Mouse (Mus musculus) liver, postnatal 0 days (tissue): ENCODE measurements around the gene Aox4. TPM values are rescaled to one million over a fixed set of nuclear protein-coding genes. Genes with fewer than 3 reads are reported as not detected.

Experiments
- ATAC-seq: fragments of 200-750 bp; cut with Nextera tagmentation; 2 replicates; pipeline ENCODE4 v1.8.0; 2017; ENCODE audit warnings: mild to moderate bottlenecking, moderate library complexity
- DNase-seq: peaks from one replicate; pipeline ENCODE4 v3.0.0-alpha.2; 2016
- H3K27ac ChIP-seq: fragments of 300-500 bp; sonication (generic); 2 replicates; pipeline ENCODE4 v1.5.1; 2014; ENCODE audit warnings: antibody characterized with exemption, moderate library complexity, mild to moderate bottlenecking, low read depth
- H3K27me3 ChIP-seq: fragments of 300-500 bp; sonication (generic); 2 replicates; pipeline ENCODE4 v1.6.1; 2014; ENCODE audit warnings: low read length, control low read depth, mixed read lengths; ENCODE audit not compliant: insufficient read depth
- H3K36me3 ChIP-seq: fragments of 300-500 bp; sonication (generic); replicated peaks from 2 replicates; pipeline ENCODE4 v1.6.1; 2014; ENCODE audit warnings: mild to moderate bottlenecking, control low read depth, low read length, moderate library complexity, mixed read lengths; ENCODE audit not compliant: insufficient read depth
- H3K4me1 ChIP-seq: fragments of 300-500 bp; sonication (generic); 2 replicates; pipeline ENCODE4 v1.6.1; 2014; ENCODE audit warnings: antibody characterized with exemption, mild to moderate bottlenecking, control low read depth; ENCODE audit not compliant: insufficient read depth
- H3K4me2 ChIP-seq: fragments of 300-500 bp; sonication (generic); 2 replicates; pipeline ENCODE4 v1.6.1; 2014; ENCODE audit warnings: low read depth, mild to moderate bottlenecking, low read length, moderate library complexity, mixed read lengths
- H3K4me3 ChIP-seq: fragments of 300-500 bp; sonication (generic); 2 replicates; pipeline ENCODE4 v1.5.1; 2014; ENCODE audit warnings: low read depth, low read length
- H3K9ac ChIP-seq: fragments of 300-500 bp; sonication (generic); replicated peaks from 2 replicates; pipeline ENCODE4 v1.6.1; 2014; ENCODE audit warnings: mild to moderate bottlenecking, moderate library complexity
- H3K9me3 ChIP-seq: fragments of 300-500 bp; sonication (generic); 2 replicates; pipeline ENCODE4 v1.6.1; 2016; ENCODE audit warnings: mild to moderate bottlenecking, control low read depth, low read length, mixed read lengths
- CTCF ChIP-seq: sonication (generic); IDR thresholded peaks from 2 replicates; pipeline ENCODE4 v1.5.1; 2016; ENCODE audit warnings: antibody characterized with exemption, low read depth
- EP300 ChIP-seq: IDR thresholded peaks from 2 replicates; pipeline ENCODE4 v1.6.1; 2016; ENCODE audit warnings: antibody characterized with exemption, low read depth, mild to moderate bottlenecking
- WGBS: fragments of 180-500 bp; shearing (Covaris S2); extraction: QIAGEN DNeasy Blood & Tissue Kit; methylation state at CpG from one replicate; pipeline ENCODE4 v1.1.7; 2014; ENCODE audit not compliant: insufficient replicate concordance; 5-methylcytosine and 5-hydroxymethylcytosine counted together
- polyA plus RNA-seq: library from polyadenylated mRNA; unstranded; fragments of >200 nt; fragmentation: Nextera tagmentation; extraction: Ambion mirVana; gene quantifications from 2 replicates; pipeline ENCODE4 v1.2.1, GENCODE M21; 2015

Aox4 gene
- not detected in 2 replicates for polyA plus RNA-seq

- Histone ChIP-seq H3K9ac (no peak within 1 kb of the TSS), H3K4me1 (0 out of 2 replicates have a peak, but pooled peaks cover 3% of the 10 kb centered on the region), H3K27me3 (no peaks in the 10 kb centered on the region), H3K4me3 (no peak within 1 kb of the TSS), H3K27ac (no peak within 1 kb of the TSS), H3K4me2 (no peak within 1 kb of the TSS), H3K36me3 (no peaks in the 10 kb centered on the region), H3K9me3 (no peaks in the 10 kb centered on the region)
- no peak for TF ChIP-seq CTCF
- no peak for TF ChIP-seq EP300
- no peak for DNase-seq
- ATAC-seq = no peak
- WGBS = 59% methylated on average over 17 of the region's 17 CpGs
These were observed at the start of gene Aox4 for GRCm38 (mm10) chr1:58210203-58210602. Gene Aox4 (plus strand): TSS chr1:58210397.

DNA sequence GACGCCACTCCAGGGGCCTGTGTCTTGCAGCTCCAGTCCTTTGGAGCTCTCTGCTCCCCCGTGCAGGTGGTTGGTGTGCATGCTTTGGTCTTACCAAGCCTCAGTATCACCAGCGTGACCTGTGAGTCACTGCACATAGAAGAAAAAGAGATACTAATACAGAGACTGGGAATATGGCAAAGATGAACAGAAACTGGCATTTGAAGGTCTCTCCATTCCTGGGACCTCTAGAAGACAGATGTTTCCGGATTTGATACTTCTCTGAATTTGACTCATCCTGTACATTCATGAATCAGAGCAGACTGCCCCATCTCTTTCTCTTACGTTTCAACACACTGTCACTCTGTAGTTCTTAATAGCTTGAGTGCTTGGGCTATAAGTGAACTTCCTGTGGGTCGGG, 40.3 kb upstream of the Aox4 start:
- Histone ChIP-seq H3K4me2 (no peak overlapping the region), H3K9me3 (no peaks in the 10 kb centered on the region), H3K36me3 (peaks cover 2% of the 10 kb centered on the region), H3K4me3 (no peak overlapping the region), H3K27me3 (no peaks in the 10 kb centered on the region), H3K4me1 (no peaks in the 10 kb centered on the region), H3K9ac (no peak overlapping the region), H3K27ac (no peak overlapping the region)
- 68% methylated on average over 6 of the region's 6 CpGs for WGBS
- no peak for ATAC-seq
- TF ChIP-seq CTCF (no peak), EP300 (no peak)
- no peak for DNase-seq

DNA sequence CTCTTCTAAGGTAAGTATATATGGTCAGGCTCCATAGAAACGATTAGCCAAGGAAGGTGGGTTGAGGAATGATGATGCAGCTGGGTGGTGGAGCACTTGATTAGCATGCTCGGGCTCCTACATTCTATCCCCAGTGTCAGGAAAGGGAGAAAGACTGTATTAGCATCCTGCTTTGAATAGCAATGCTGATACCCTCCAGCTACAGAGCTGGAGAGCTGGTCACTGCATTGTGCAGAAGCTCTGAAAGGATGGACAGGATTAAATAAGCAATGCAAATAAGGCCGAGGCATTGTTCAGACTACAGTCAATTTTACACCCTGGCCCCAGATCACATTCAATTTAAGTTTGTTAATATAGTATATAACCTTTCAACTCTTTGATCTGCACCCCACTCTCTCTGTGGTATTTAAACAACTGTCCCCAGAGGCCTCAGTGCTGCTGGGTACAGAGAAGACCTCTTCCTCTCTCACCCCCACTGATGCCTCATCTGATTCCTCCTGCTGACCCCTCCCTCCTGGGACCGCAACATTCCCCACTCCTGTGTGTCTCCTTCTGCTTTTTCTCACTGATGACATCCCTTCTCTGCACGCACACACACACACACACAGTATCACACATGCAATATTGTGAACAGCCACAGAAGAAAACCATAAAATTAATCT, 21.6 kb upstream of the Aox4 start:
- H3K27ac ChIP-seq = no peak overlapping the region
- H3K9ac ChIP-seq = no peak overlapping the region
- no peak for TF ChIP-seq CTCF
- TF ChIP-seq EP300 = no peak
- H3K9me3 ChIP-seq = no peaks in the 10 kb centered on the region
- no peaks in the 10 kb centered on the region for H3K4me1 ChIP-seq
- H3K36me3 ChIP-seq = 0 out of 2 replicates have a peak, but pooled peaks cover 4% of the 10 kb centered on the region
- H3K4me3 ChIP-seq = no peak overlapping the region
- WGBS = 64% methylated on average over 5 of the region's 5 CpGs
- no peak overlapping the region for H3K4me2 ChIP-seq
- no peak for DNase-seq
- H3K27me3 ChIP-seq = no peaks in the 10 kb centered on the region
- ATAC-seq = no peak

DNA sequence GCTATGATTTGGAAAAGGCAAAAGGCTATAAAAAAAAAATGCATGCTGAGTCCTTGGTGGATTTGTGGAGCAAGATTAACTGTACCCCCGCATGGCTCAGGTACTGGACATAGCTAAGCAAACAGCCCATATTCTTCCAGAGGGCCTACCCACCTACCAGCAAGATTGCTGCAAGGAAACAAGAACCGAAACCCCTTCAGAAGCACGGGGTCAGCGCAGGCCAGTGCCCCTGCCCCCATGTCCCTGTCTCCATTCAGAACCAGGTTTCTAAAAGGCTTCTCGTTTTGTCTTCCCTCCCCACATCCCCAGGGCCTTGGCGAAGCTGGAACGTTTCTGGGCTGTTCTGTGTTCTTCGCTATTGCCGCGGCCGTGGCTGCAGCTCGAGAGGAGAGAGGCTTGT, 15.9 kb upstream of the Aox4 start:
- whole genome bisulfite sequencing = 90% methylated on average over 12 of the region's 12 CpGs
- no peak for ATAC-seq
- Histone ChIP-seq H3K9me3 (no peaks in the 10 kb centered on the region), H3K9ac (no peak overlapping the region), H3K4me2 (no peak overlapping the region), H3K36me3 (no peaks in the 10 kb centered on the region), H3K4me3 (no peak overlapping the region), H3K27ac (no peak overlapping the region), H3K27me3 (no peaks in the 10 kb centered on the region), H3K4me1 (no peaks in the 10 kb centered on the region)
- no peak for DNase-seq
- TF ChIP-seq CTCF = no peak
- TF ChIP-seq EP300 = no peak

- ATAC-seq = no peak
- Histone ChIP-seq H3K4me3 (no peak overlapping the region), H3K27ac (no peak overlapping the region), H3K27me3 (no peaks in the 10 kb centered on the region), H3K4me2 (0 out of 2 replicates have a peak overlapping the region, but pooled peaks have one; percentile 40), H3K4me1 (no peaks in the 10 kb centered on the region), H3K9me3 (no peaks in the 10 kb centered on the region), H3K9ac (no peak overlapping the region), H3K36me3 (no peaks in the 10 kb centered on the region)
- no peak for DNase-seq
- 50% methylated on average over 3 of the region's 3 CpGs for whole genome bisulfite sequencing
- TF ChIP-seq CTCF = no peak
These were observed 15.2 kb upstream of the Aox4 start for GRCm38 (mm10) chr1:58194988-58195387.

GRCm38 (mm10) chr1:58195541-58195940, 14.7 kb upstream of the Aox4 start:
- Histone ChIP-seq H3K9ac (no peak overlapping the region), H3K4me2 (0 out of 2 replicates have a peak overlapping the region, but pooled peaks have one; percentile 40), H3K27me3 (no peaks in the 10 kb centered on the region), H3K36me3 (no peaks in the 10 kb centered on the region), H3K4me1 (no peaks in the 10 kb centered on the region), H3K9me3 (no peaks in the 10 kb centered on the region), H3K4me3 (no peak overlapping the region), H3K27ac (no peak overlapping the region)
- TF ChIP-seq CTCF (no peak), EP300 (no peak)
- 16% methylated on average over 10 of the region's 10 CpGs for WGBS
- ATAC-seq (no peak), DNase-seq (no peak)

DNA sequence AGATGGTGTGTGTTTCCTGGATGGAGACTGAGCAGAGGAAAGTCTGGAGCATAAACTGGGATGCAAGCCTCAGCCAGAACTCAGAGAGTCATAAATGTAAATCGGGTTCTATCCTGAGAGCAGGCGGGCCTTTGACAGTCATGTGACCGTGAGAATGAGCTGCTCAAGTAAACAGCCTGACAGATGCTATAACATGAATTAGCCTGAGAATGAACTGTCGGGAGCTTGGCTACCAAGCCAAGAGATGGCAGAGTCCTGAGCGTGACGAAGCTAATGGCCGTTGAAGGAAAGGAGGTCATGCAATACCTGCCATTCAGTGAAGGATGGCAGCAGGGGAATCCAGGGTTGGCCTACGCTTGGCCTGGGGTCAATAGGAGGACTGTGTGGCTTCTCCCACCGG, 13.2 kb upstream of the Aox4 start:
- no peaks in the 10 kb centered on the region for H3K9me3 ChIP-seq
- H3K36me3 ChIP-seq = no peaks in the 10 kb centered on the region; the same call in 1 of the 2 replicates
- H3K4me1 ChIP-seq = no peaks in the 10 kb centered on the region
- no peaks in the 10 kb centered on the region for H3K27me3 ChIP-seq
- no peak overlapping the region for H3K27ac ChIP-seq
- WGBS = 75% methylated on average over 9 of the region's 9 CpGs
- H3K4me3 ChIP-seq = no peak overlapping the region
- no peak overlapping the region for H3K4me2 ChIP-seq
- DNase-seq (no peak), ATAC-seq (no peak)
- no peak for TF ChIP-seq EP300
- no peak for TF ChIP-seq CTCF
- no peak overlapping the region for H3K9ac ChIP-seq
